Mouse (Mus musculus) liver, adult 2 months (tissue): ENCODE data around the gene Tmem62. TPM values are rescaled to one million over a fixed set of nuclear protein-coding genes. Genes with fewer than 3 reads are reported as not detected.

Source experiments
- DNase-seq: peaks from one replicate; pipeline ENCODE4 v3.0.0-alpha.2; 2011; ENCODE audit warnings: low read depth, low spot score; ENCODE audit errors: extremely low read depth
- H3K27ac ChIP-seq: fragments of 200-500 bp; replicated peaks from 2 replicates; pipeline ENCODE4 v1.5.1; 2012; ENCODE audit warnings: low read depth, mild to moderate bottlenecking, control low read depth, inconsistent platforms, low read length; ENCODE audit not compliant: insufficient read depth
- H3K27me3 ChIP-seq: fragments of 200-500 bp; 2 replicates; pipeline ENCODE4 v1.6.1; 2012; ENCODE audit warnings: mild to moderate bottlenecking, moderate library complexity, low read length, inconsistent platforms; ENCODE audit not compliant: control insufficient read depth, insufficient read depth
- H3K36me3 ChIP-seq: fragments of 200-500 bp; 2 replicates; pipeline ENCODE4 v1.6.1; 2012; ENCODE audit warnings: low read length, inconsistent platforms; ENCODE audit not compliant: control insufficient read depth, insufficient read depth
- H3K4me1 ChIP-seq: fragments of 200-500 bp; 2 replicates; pipeline ENCODE4 v1.6.1; 2011; ENCODE audit warnings: low read length; ENCODE audit not compliant: control insufficient read depth, insufficient read depth
- H3K4me3 ChIP-seq: fragments of 200-500 bp; 2 replicates; pipeline ENCODE4 v1.5.1; 2011; ENCODE audit warnings: low read depth, mild to moderate bottlenecking, control low read depth, low read length, moderate library complexity; ENCODE audit not compliant: insufficient read depth
- H3K79me2 ChIP-seq: fragments of 200-500 bp; 2 replicates; pipeline ENCODE4 v1.6.1; 2012; ENCODE audit warnings: inconsistent platforms, mild to moderate bottlenecking, low read length, moderate library complexity; ENCODE audit not compliant: control insufficient read depth, insufficient read depth
- H3K9ac ChIP-seq: fragments of 200-500 bp; 2 replicates; pipeline ENCODE4 v1.6.1; 2012; ENCODE audit warnings: low read depth, mild to moderate bottlenecking, control low read depth, inconsistent platforms, low read length
- CTCF ChIP-seq: fragments of 200-500 bp; IDR thresholded peaks from 2 replicates; pipeline ENCODE4 v1.5.1; 2011; ENCODE audit warnings: low read depth, low read length, control low read depth
- POLR2A ChIP-seq: fragments of 200-500 bp; IDR thresholded peaks from 2 replicates; pipeline ENCODE4 v1.6.1; 2011; ENCODE audit warnings: low read length, control low read depth; ENCODE audit not compliant: insufficient read depth; ENCODE audit errors: extremely low read depth
- WGBS: fragments of 180-500 bp; shearing (Covaris S2); methylation state at CpG from one replicate; pipeline ENCODE4 v1.1.7; 2018; 5-methylcytosine and 5-hydroxymethylcytosine counted together
- polyA plus RNA-seq: library from polyadenylated mRNA; depleted of rRNA; stranded (reverse); fragments of >200 nt; gene quantifications from 2 replicates; pipeline ENCODE4 v1.2.3, GENCODE M21; 2012
- total RNA-seq: library from RNA; depleted of rRNA; stranded (reverse); fragments of >200 nt; gene quantifications from 2 replicates; pipeline ENCODE4 v1.2.3, GENCODE M21; 2014

The Tmem62 gene
- total and polyA plus RNA-seq, 2 experiments, result 8.0 to 17.7 TPM

GRCm38 (mm10) chr2:120998863-120999262 is 22.0 kb downstream of the Tmem62 start:
- Histone ChIP-seq H3K4me3 (no peak overlapping the region), H3K36me3 (peaks cover 11% of the 10 kb centered on the region), H3K79me2 (no peaks in the 10 kb centered on the region), H3K9ac (no peak overlapping the region), H3K27ac (no peak overlapping the region), H3K4me1 (no peaks in the 10 kb centered on the region), H3K27me3 (no peaks in the 10 kb centered on the region)
- no peak for TF ChIP-seq CTCF
- no peak for TF ChIP-seq POLR2A
- 94% methylated on average over 8 of the region's 8 CpGs for WGBS
- no peak for DNase-seq

GRCm38 (mm10) chr2:121003586-121003985 is 26.8 kb downstream of the Tmem62 start:
- WGBS, result 89% methylated on average over 2 of the region's 2 CpGs

GRCm38 (mm10) chr2:121004018-121004811 is 27.4 kb downstream of the Tmem62 start:
- H3K4me3 ChIP-seq, result no peak overlapping the region
- no peak overlapping the region for H3K27ac ChIP-seq
- TF ChIP-seq POLR2A, result no peak
- no peak for TF ChIP-seq CTCF
- peaks cover 6% of the 10 kb centered on the region; the same call in 1 of the 2 replicates for H3K36me3 ChIP-seq
- DNase-seq, result no peak
- 91% methylated on average over 7 of the region's 7 CpGs for WGBS
- H3K9ac ChIP-seq, result no peak overlapping the region
- H3K27me3 ChIP-seq, result no peaks in the 10 kb centered on the region
- no peaks in the 10 kb centered on the region; the same call in 1 of the 2 replicates for H3K4me1 ChIP-seq
- H3K79me2 ChIP-seq, result no peaks in the 10 kb centered on the region

More at GRCm38 (mm10) chr2:121003586-121003985, 26.8 kb downstream of the Tmem62 start:
- Histone ChIP-seq H3K36me3 (peaks cover 9% of the 10 kb centered on the region; the same call in 1 of the 2 replicates), H3K79me2 (no peaks in the 10 kb centered on the region), H3K27me3 (no peaks in the 10 kb centered on the region), H3K4me3 (no peak overlapping the region), H3K9ac (no peak overlapping the region), H3K4me1 (no peaks in the 10 kb centered on the region), H3K27ac (no peak overlapping the region)
- peak; percentile 10 for DNase-seq
- no peak for TF ChIP-seq CTCF
- no peak for TF ChIP-seq POLR2A

- no peak overlapping the region for H3K9ac ChIP-seq
- no peaks in the 10 kb centered on the region for H3K27me3 ChIP-seq
- H3K27ac ChIP-seq, result no peak overlapping the region
- WGBS, result 71% methylated on average over 1 of the region's 1 CpGs
- H3K79me2 ChIP-seq, result no peaks in the 10 kb centered on the region
- no peaks in the 10 kb centered on the region; the same call in 1 of the 2 replicates for H3K4me1 ChIP-seq
- TF ChIP-seq POLR2A (no peak), CTCF (no peak)
- no peak overlapping the region for H3K4me3 ChIP-seq
- H3K36me3 ChIP-seq, result peaks cover 5% of the 10 kb centered on the region; the same call in 1 of the 2 replicates
- DNase-seq, result no peak
Measured at GRCm38 (mm10) chr2:121006986-121007385, 30.2 kb downstream of the Tmem62 start.

- DNase-seq, result peak; percentile 86
Measured at GRCm38 (mm10) chr2:121007925-121008663, 31.3 kb downstream of the Tmem62 start, which contains the start of gene Ccndbp1. TSS of gene Ccndbp1 (plus strand) at chr2:121008403.

More at GRCm38 (mm10) chr2:121007925-121008663, 31.3 kb downstream of the Tmem62 start, which contains the start of gene Ccndbp1:
- TF ChIP-seq CTCF, result no peak
- TF ChIP-seq POLR2A, result peak; percentile 55; the same call in 1 of the 2 replicates
- Histone ChIP-seq H3K9ac (peak within 1 kb of the TSS; percentile 82), H3K27me3 (no peaks in the 10 kb centered on the region), H3K4me3 (peak within 1 kb of the TSS; percentile 95), H3K4me1 (no peaks in the 10 kb centered on the region; the same call in 1 of the 2 replicates), H3K79me2 (no peaks in the 10 kb centered on the region), H3K27ac (no peak within 1 kb of the TSS), H3K36me3 (peaks cover 14% of the 10 kb centered on the region; the same call in 1 of the 2 replicates)
- under 1% methylated on average over 34 of the region's 34 CpGs for WGBS
